Mouse (Mus musculus) cortical plate, adult 2 months (tissue): Measurements from ENCODE around the gene Vmn2r70. TPM values are rescaled to one million over a fixed set of nuclear protein-coding genes. Genes with fewer than 3 reads are reported as not detected.

Experiments used
- H3K27ac ChIP-seq: fragments of 200-500 bp; 2 replicates; pipeline ENCODE4 v1.5.1; 2012; ENCODE audit warnings: low read length, control low read depth, inconsistent platforms; ENCODE audit not compliant: insufficient read depth
- H3K4me1 ChIP-seq: fragments of 200-500 bp; 2 replicates; pipeline ENCODE4 v1.6.1; 2011; ENCODE audit warnings: low read length; ENCODE audit not compliant: control insufficient read depth, insufficient read depth
- H3K4me3 ChIP-seq: fragments of 200-500 bp; 2 replicates; pipeline ENCODE4 v1.5.1; 2011; ENCODE audit warnings: mild to moderate bottlenecking, low read length, control low read depth; ENCODE audit not compliant: insufficient read depth
- CTCF ChIP-seq: fragments of 200-500 bp; IDR thresholded peaks from 2 replicates; pipeline ENCODE4 v1.5.1; 2011; ENCODE audit warnings: mild to moderate bottlenecking, control low read depth, low read length; ENCODE audit not compliant: insufficient read depth; ENCODE audit errors: extremely low read depth
- POLR2A ChIP-seq: fragments of 200-500 bp; IDR thresholded peaks from 2 replicates; pipeline ENCODE4 v1.6.1; 2011; ENCODE audit warnings: mild to moderate bottlenecking, low read length, control low read depth; ENCODE audit not compliant: insufficient read depth; ENCODE audit errors: extremely low read depth
- polyA plus RNA-seq: library from polyadenylated mRNA; depleted of rRNA; stranded (reverse); fragments of >200 nt; gene quantifications from 2 replicates; pipeline ENCODE4 v1.2.3, GENCODE M21; 2012; rRNA removed

Gene Vmn2r70
- not detected in 2 replicates for polyA plus RNA-seq

DNA sequence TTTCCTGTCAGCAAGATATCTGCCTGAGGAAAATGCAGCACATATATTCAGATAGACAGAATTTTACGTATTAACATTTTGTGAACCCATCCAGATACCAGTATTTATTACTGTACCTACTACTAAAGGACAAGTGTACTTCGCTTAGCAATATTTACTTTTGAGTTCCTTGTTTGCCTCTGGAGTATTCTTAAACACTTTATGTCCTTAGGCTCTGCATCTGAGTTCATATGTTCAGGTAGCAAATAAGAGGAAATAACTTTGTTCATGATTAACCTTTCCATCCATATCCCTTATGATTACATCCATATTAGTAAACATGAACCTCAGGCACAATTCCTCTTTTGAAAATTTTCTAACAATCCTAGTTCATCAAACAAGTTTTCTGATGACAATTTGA lies at the start of gene Vmn2r70:
Gene Vmn2r70 (minus strand): TSS at position 101 of the 400 bp plus-strand sequence.
- Histone ChIP-seq H3K27ac (no peak within 1 kb of the TSS), H3K4me1 (no peaks in the 10 kb centered on the region), H3K4me3 (no peak within 1 kb of the TSS)
- TF ChIP-seq POLR2A (no peak), CTCF (no peak)

DNA sequence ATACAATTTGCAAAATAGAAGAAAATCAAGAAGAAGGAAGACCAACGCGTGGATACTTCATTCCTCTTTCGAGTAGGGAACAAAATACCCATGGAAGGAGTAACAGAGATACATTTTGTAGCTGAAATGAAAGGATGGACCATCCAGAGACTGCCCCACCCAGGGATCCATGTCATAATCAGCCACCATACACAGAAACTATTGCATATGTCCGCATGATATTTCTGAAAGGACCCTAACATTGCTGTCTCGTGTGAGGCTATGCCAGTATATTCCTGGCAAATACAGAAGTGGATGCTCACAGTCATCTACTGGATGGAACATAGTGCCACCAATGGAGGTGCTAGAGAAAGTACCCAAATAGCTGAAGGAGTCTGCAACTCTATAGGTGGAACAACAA lies 6.2 kb downstream of the Vmn2r70 start, which contains the start of gene Vmn2r71:
Gene Vmn2r71 (plus strand): TSS at position 301 of the 400 bp plus-strand sequence.
- Histone ChIP-seq H3K27ac (no peak within 1 kb of the TSS), H3K4me3 (no peak within 1 kb of the TSS), H3K4me1 (no peaks in the 10 kb centered on the region)
- TF ChIP-seq POLR2A = no peak
- TF ChIP-seq CTCF = no peak

DNA sequence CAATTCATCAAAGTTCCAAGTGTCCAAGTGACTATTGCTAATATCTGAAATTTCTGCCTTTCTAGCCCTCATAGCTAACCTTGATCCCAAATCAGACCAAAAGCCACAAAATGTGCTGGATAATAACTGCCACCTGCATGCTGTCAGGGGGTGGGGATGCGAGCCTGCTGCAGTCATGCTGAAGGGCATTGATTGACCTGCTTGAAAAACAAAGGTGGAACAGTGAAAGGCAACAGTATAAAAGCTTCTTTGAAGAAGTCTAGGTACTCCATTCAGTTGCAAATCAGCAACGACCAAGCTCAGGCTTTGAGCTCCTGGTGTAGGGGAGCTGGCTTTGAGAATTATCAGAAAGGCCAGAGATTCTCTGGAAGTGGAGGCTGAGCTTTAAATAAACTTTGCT lies 25.9 kb downstream of the Vmn2r70 start:
- no peak overlapping the region for H3K4me3 ChIP-seq
- TF ChIP-seq POLR2A (no peak), CTCF (no peak)
- H3K4me1 ChIP-seq = no peaks in the 10 kb centered on the region
- no peak overlapping the region for H3K27ac ChIP-seq

DNA sequence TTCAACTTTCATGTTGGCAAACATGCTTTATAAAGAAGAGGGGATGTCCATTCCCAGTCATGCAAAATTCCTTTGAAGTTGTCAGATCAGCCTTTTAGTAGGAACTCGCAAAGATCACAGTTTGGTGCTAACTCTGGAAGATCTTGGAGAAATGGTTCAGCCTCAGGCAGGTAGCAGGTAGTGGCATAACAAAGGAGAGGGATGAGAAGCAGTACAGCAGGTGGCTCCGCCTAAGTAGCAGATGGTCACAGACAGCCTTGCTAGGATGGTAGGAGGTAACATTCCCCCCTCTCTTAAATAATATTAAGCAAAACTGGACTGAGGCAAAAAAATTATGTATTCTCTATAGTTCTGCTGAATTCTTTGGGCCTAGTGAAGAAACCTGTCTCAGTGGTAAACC lies 26.9 kb downstream of the Vmn2r70 start:
- H3K4me1 ChIP-seq = no peaks in the 10 kb centered on the region
- TF ChIP-seq POLR2A (no peak), CTCF (no peak)
- no peak overlapping the region for H3K27ac ChIP-seq
- H3K4me3 ChIP-seq = no peak overlapping the region

Other genes with a start within 250 kb of the Vmn2r70 start
- gene Vmn2r69, start 153.3 kb downstream of the Vmn2r70 start, polyA plus RNA-seq = not detected in 2 replicates
- not detected in 2 replicates for gene Vmn2r71, start 6.1 kb downstream of the Vmn2r70 start, polyA plus RNA-seq
- gene Vmn2r72, start 185.9 kb upstream of the Vmn2r70 start, polyA plus RNA-seq = not detected in 2 replicates